Mouse (Mus musculus) gastrocnemius, adult 8-10 months (tissue): Measurements from ENCODE around the gene Btbd16. TPM values are rescaled to one million over a fixed set of nuclear protein-coding genes. Genes with fewer than 3 reads are reported as not detected.

ENCODE experiments used
- DNase-seq, 2 experiments: peaks; one replicate each; pipeline ENCODE4 v3.0.0; 2022; ENCODE audit warnings: low spot score in 2 of 2
- total RNA-seq, 4 experiments: library from RNA; stranded (reverse); gene quantifications; 2 replicates each; pipeline ENCODE4 v1.2.4; 2022

The Btbd16 gene
- total RNA-seq, 4 experiments from 2014 or later, result 0.21 TPM; not detected in 3

GRCm38 (mm10) chr7:130815601-130816000 lies 41.7 kb downstream of the Btbd16 start:
- DNase-seq, result no peak

GRCm38 (mm10) chr7:130816243-130816642 lies 42.4 kb downstream of the Btbd16 start:
- no peak for DNase-seq

- no peak for DNase-seq
Observed at GRCm38 (mm10) chr7:130818813-130819212, 44.9 kb downstream of the Btbd16 start.

DNA sequence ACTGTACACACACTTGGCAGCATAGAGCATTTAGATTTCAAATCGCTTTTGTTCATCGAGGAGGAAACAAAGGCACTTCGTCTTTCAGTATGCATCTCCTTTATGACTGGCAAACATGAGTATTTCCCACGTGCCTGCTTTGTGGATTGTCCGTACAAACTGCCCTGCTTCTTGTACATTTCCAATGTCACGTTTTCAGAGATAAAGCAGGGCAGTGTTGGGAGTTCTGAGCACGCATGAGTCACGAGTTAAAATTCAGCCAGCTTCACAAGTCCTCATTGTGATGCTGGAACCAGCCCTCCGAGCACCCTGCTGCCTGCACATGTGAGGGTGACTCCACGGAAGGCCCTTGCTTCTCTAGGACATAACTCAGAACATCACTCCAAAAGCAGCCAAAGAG lies 45.8 kb downstream of the Btbd16 start:
- no peak for DNase-seq

GRCm38 (mm10) chr7:130823992-130824391 lies 50.1 kb downstream of the Btbd16 start:
- no peak for DNase-seq

GRCm38 (mm10) chr7:130826343-130826742 lies 52.5 kb downstream of the Btbd16 start:
- no peak for DNase-seq

GRCm38 (mm10) chr7:130827431-130827830 lies 53.6 kb downstream of the Btbd16 start:
- no peak for DNase-seq

- DNase-seq, result no peak
Observed at GRCm38 (mm10) chr7:130827844-130828403, 54.1 kb downstream of the Btbd16 start.

DNA sequence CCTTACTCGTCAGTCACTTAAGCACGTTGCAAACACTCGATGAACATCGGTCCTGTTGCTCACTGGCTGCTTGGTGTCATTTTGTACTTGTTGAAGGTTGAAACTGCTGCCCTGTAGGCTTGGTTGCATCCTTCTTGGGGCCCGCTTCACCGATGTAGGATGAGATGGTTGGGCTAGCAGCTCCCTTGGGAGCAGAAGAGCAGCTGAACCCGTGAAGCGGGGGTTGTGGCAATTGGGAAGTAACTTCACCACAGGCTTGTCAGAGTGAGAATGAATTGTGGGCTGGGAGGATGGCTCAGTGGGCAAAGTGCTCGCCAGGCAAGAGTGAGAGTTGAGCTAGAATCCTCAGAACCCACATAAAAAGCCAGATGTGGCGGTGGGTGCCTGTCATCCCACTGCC lies 54.6 kb downstream of the Btbd16 start:
- DNase-seq, result no peak

- no peak for DNase-seq
Observed at GRCm38 (mm10) chr7:130831586-130831985, 57.7 kb downstream of the Btbd16 start.

DNA sequence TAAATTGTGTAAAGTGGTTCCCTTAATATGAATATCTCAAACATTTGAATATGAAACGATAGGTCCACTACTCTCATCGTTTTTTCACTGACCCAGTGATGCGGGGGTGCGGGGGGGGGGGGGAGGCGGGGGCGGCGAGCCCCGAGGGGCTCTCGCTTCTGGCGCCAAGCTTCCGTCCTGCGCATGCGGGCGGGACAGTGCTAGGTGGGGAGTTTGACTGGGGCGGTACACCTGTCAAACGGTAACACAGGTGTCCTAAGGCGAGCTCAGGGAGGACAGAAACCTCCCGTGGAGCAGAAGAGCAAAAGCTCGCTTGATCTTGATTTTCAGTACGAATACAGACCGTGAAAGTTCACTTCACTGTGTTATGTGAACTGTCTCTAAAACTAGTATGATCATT lies 60.4 kb downstream of the Btbd16 start:
- no peak for DNase-seq

DNA sequence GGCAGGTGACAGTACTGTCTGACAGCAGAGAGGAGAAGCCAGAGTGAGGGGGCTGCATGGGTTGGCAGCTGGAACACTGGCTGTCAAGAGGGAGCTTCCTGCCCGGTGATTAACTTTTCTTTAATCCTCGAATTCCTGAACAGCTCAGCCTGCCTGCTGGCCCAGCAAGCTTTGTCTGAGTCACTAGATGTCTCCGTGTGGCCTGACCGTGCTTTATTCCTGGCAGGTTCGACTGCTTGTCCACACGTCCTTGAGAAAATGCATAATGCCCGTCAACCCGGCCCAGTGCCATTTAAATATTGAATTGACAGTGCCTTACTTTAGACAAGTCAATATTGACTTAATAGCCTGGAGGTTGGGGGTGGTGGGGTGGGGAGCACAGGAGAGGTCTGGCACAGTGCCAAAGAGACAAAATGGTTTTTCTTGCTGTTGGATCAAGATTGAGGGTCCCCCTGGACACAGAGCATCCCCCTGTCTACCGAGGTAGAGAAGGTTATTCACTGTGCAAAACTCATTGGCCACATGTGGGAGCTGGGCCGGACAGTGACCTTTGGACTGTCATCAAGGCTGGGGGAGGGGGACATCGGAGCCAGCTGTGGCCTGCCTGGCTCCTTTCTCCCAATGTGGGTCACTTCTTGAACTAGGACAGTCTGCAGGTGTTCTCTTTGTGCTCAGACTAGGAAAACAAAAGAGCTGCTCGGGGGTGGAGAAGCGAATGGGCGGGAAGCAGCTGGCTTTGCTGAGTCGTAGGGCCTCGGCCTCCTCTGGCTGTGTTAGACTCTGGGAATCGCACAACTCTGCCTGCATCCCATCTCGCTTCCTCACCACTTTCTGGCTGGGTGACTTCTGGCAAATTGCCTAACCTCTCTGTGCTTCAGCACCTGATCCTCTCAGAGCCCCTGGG lies 61.3 kb downstream of the Btbd16 start:
- no peak for DNase-seq

DNA sequence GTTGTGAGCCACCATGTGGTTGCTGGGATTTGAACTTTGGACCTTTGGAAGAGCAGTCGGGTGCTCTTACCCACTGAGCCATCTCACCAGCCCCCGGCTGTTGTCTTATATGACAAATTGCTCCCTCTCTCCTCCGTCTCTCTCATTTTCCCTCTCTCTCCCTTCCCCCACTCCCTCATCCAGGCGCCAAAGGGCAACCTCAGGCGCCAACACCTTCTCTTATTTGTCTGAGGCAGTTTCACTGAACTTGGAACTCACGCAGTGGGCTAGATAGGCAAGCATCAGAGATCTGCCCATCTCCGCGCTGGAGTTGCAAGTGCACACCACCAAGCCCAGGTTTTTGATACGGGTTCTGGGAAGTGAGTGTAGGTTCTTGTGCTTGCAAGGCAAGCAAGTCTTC lies 62.2 kb downstream of the Btbd16 start:
- DNase-seq, result no peak

- no peak for DNase-seq
Observed at GRCm38 (mm10) chr7:130837941-130838657, 64.2 kb downstream of the Btbd16 start.

DNA sequence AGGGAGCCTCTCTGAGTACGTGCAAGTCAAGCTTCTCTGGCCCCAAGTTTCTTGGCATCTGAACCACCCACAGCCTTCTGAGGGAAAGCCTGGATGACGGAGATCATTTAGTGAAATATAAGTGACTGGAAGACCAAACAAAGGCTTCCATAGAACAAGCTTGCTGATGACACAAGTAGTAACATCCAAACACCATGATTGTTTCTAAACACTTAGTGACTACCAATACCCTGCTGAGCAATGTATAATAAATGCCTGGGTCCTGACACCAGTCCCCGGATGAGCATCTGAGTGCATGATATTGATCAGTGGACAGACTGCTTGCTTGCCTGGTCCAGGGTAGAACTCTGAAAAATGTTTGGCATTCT lies 64.8 kb downstream of the Btbd16 start:
- DNase-seq, result no peak

- no peak for DNase-seq
Observed at GRCm38 (mm10) chr7:130839380-130840100, 65.7 kb downstream of the Btbd16 start.

GRCm38 (mm10) chr7:130847164-130847718 lies 73.4 kb downstream of the Btbd16 start:
- DNase-seq, result no peak

DNA sequence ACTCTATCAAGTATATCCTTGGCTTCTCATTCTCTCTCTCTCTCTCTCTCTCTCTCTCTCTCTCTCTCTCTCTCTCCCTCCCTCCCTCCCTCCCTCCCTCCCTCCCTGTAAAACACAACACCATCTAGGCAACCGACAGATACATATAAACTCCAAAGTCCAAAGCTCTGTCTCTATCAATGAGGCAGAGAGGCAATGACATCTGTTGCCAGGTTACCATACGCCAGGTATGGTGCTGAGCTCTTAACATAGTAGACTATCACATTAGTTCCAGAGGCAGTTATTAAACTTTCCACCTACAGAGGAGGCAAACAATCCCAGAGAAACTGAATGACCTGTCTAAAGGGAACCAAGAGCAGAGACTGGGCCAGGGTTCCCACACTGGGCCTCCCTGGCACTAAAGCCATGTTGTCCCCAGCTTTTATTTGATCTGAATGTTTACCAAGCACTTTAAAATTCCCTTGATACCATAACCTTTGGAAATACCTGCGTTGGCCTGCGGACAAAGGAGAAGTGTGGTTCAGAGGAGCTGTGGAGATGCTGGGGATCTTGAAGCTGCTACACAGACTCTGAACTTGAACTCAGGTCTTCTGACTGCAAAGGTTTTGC lies 80.9 kb downstream of the Btbd16 start:
- no peak for DNase-seq

DNA sequence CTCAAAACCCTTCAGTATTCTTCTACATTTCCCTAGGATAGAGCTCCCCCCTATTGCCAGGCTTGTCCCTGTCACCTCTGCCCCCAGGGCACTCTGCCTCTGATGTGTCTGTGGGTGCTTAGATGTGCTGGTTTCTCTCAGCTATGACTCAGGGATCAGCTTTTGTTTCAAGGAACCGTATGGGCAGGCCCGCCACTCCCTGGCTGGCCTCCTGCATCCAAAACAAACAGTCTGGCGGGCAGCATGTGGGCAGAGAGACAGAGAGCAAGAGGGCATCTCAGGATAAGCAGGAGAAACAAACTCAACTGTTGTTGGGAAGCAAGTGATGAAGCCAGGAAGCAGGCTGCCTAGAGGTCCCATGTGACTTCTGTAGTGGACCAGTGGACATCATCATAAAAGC lies 81.8 kb downstream of the Btbd16 start:
- DNase-seq, result no peak

GRCm38 (mm10) chr7:130857973-130858372 lies 84.1 kb downstream of the Btbd16 start:
- no peak for DNase-seq

GRCm38 (mm10) chr7:130859926-130860325 lies 86.1 kb downstream of the Btbd16 start:
- no peak for DNase-seq
